Mouse (Mus musculus) lung, embryonic 16.5 days (tissue): Measurements from ENCODE around the gene Znrd1as. TPM values are rescaled to one million over a fixed set of nuclear protein-coding genes. Genes with fewer than 3 reads are reported as not detected.
"Not testable (repeated sequence)": the region's sequence is repeated elsewhere in the genome, so short reads cannot be mapped to it uniquely, and the experiment has no call there.

ENCODE experiments used
- ATAC-seq: fragments of 200-750 bp; cut with Nextera tagmentation; 2 replicates; pipeline ENCODE4 v1.8.0; 2017; ENCODE audit warnings: low read depth, mild to moderate bottlenecking, moderate library complexity
- H3K27ac ChIP-seq: fragments of 300-500 bp; sonication (generic); 2 replicates; pipeline ENCODE4 v1.5.1; 2014; ENCODE audit warnings: mild to moderate bottlenecking, control low read depth, low read length
- H3K27me3 ChIP-seq: fragments of 300-500 bp; sonication (generic); 2 replicates; pipeline ENCODE4 v1.6.1; 2014; ENCODE audit warnings: low read depth, low read length, mixed read lengths; ENCODE audit not compliant: control insufficient read depth, insufficient read depth
- H3K36me3 ChIP-seq: fragments of 300-500 bp; sonication (generic); 2 replicates; pipeline ENCODE4 v1.6.1; 2014; ENCODE audit warnings: low read length; ENCODE audit not compliant: control insufficient read depth, insufficient read depth
- H3K4me1 ChIP-seq: fragments of 300-500 bp; sonication (generic); replicated peaks from 2 replicates; pipeline ENCODE4 v1.6.1; 2014; ENCODE audit warnings: low read length, mixed read lengths; ENCODE audit not compliant: control insufficient read depth, insufficient read depth
- H3K4me2 ChIP-seq: fragments of 300-500 bp; sonication (generic); 2 replicates; pipeline ENCODE4 v1.6.1; 2014; ENCODE audit warnings: low read depth, low read length, control low read depth
- H3K4me3 ChIP-seq: fragments of 300-500 bp; sonication (generic); 2 replicates; pipeline ENCODE4 v1.5.1; 2014; ENCODE audit warnings: mild to moderate bottlenecking, low read length, control low read depth
- H3K9ac ChIP-seq: fragments of 300-500 bp; sonication (generic); 2 replicates; pipeline ENCODE4 v1.6.1; 2014; ENCODE audit warnings: low read length, control low read depth
- H3K9me3 ChIP-seq: fragments of 300-500 bp; sonication (generic); 2 replicates; pipeline ENCODE4 v1.6.1; 2016; ENCODE audit warnings: low read length; ENCODE audit not compliant: control insufficient read depth
- WGBS: fragments of 180-500 bp; shearing (Covaris S2); extraction: QIAGEN DNeasy Blood & Tissue Kit; methylation state at CpG from one replicate; pipeline ENCODE4 v1.1.7; 2014; 5-methylcytosine and 5-hydroxymethylcytosine counted together
- polyA plus RNA-seq: library from polyadenylated mRNA; unstranded; fragments of >200 nt; fragmentation: Nextera tagmentation; extraction: Ambion mirVana; gene quantifications from 2 replicates; pipeline ENCODE4 v1.2.1, GENCODE M21; 2015

Gene Znrd1as
- polyA plus RNA-seq, 1 experiment from 2014 or later, result 7.7 TPM

- no peaks in the 10 kb centered on the region for H3K9me3 ChIP-seq
- peak within 1 kb of the TSS; percentile 44 for H3K4me2 ChIP-seq
- H3K9ac ChIP-seq, result no peak within 1 kb of the TSS
- 26% methylated on average over 5 of the region's 5 CpGs for WGBS
- peaks cover 22% of the 10 kb centered on the region for H3K27me3 ChIP-seq
- ATAC-seq, result no peak
- H3K4me1 ChIP-seq, result no peaks in the 10 kb centered on the region
- H3K4me3 ChIP-seq, result peak within 1 kb of the TSS; percentile 25
- no peak within 1 kb of the TSS for H3K27ac ChIP-seq
- no peaks in the 10 kb centered on the region for H3K36me3 ChIP-seq
Measured at GRCm38 (mm10) chr17:36989437-36989836, 31.0 kb downstream of the Znrd1as start, which contains the start of gene H2-M5. H2-M5 (minus strand) TSS chr17:36989537.

GRCm38 (mm10) chr17:36990630-36991029 lies 32.2 kb downstream of the Znrd1as start:
- not testable (repeated sequence) for H3K4me1 ChIP-seq, ATAC-seq, H3K9me3 ChIP-seq, H3K4me3 ChIP-seq, H3K27ac ChIP-seq, H3K36me3 ChIP-seq, H3K9ac ChIP-seq, H3K4me2 ChIP-seq
- H3K27me3 ChIP-seq, result peaks cover 22% of the 10 kb centered on the region
- WGBS, result 88% methylated on average over 6 of the region's 6 CpGs

- Histone ChIP-seq H3K4me1 (no peaks in the 10 kb centered on the region), H3K4me2 (no peak overlapping the region), H3K4me3 (no peak overlapping the region), H3K27me3 (peaks cover 16% of the 10 kb centered on the region), H3K27ac (no peak overlapping the region), H3K9ac (no peak overlapping the region), H3K36me3 (no peaks in the 10 kb centered on the region), H3K9me3 (no peaks in the 10 kb centered on the region)
- no peak for ATAC-seq
- 52% methylated on average over 3 of the region's 3 CpGs for WGBS
Measured at GRCm38 (mm10) chr17:36992336-36993104, 34.1 kb downstream of the Znrd1as start.

GRCm38 (mm10) chr17:36993770-36994325 lies 35.5 kb downstream of the Znrd1as start:
- Histone ChIP-seq H3K27ac (no peak overlapping the region), H3K9ac (no peak overlapping the region), H3K4me1 (no peaks in the 10 kb centered on the region), H3K4me2 (no peak overlapping the region), H3K9me3 (no peaks in the 10 kb centered on the region), H3K36me3 (no peaks in the 10 kb centered on the region), H3K27me3 (peaks cover 7% of the 10 kb centered on the region), H3K4me3 (no peak overlapping the region)
- 0 out of 2 replicates have a peak, but pooled peaks have one; percentile 15 for ATAC-seq
- 85% methylated on average over 4 of the region's 4 CpGs for WGBS

- H3K4me1 ChIP-seq, result no peaks in the 10 kb centered on the region
- no peaks in the 10 kb centered on the region for H3K36me3 ChIP-seq
- H3K4me3 ChIP-seq, result no peak overlapping the region
- H3K9ac ChIP-seq, result no peak overlapping the region
- H3K4me2 ChIP-seq, result no peak overlapping the region
- WGBS, result 83% methylated on average over 2 of the region's 2 CpGs
- no peak for ATAC-seq
- H3K27me3 ChIP-seq, result peaks cover under 1% of the 10 kb centered on the region; the same call in 1 of the 2 replicates
- no peak overlapping the region for H3K27ac ChIP-seq
- no peaks in the 10 kb centered on the region for H3K9me3 ChIP-seq
Measured at GRCm38 (mm10) chr17:36994528-36994927, 36.1 kb downstream of the Znrd1as start.

GRCm38 (mm10) chr17:36995448-36995847 lies 37.1 kb downstream of the Znrd1as start:
- no peak for ATAC-seq
- Histone ChIP-seq H3K4me1 (no peaks in the 10 kb centered on the region), H3K4me2 (no peak overlapping the region), H3K9me3 (no peaks in the 10 kb centered on the region), H3K9ac (no peak overlapping the region), H3K4me3 (no peak overlapping the region), H3K27ac (no peak overlapping the region), H3K36me3 (no peaks in the 10 kb centered on the region), H3K27me3 (no peaks in the 10 kb centered on the region)
- WGBS, result 54% methylated on average over 3 of the region's 3 CpGs

GRCm38 (mm10) chr17:36997033-36997735 lies 38.8 kb downstream of the Znrd1as start:
- Histone ChIP-seq H3K27ac (no peak overlapping the region), H3K36me3 (no peaks in the 10 kb centered on the region), H3K9ac (no peak overlapping the region), H3K9me3 (no peaks in the 10 kb centered on the region), H3K4me3 (no peak overlapping the region), H3K4me1 (0 out of 2 replicates have a peak, but pooled peaks cover 2% of the 10 kb centered on the region), H3K4me2 (no peak overlapping the region), H3K27me3 (no peaks in the 10 kb centered on the region)
- ATAC-seq, result peak; percentile 53
- WGBS, result 27% methylated on average over 7 of the region's 7 CpGs

- no peak for ATAC-seq
- WGBS, result 54% methylated on average over 2 of the region's 2 CpGs
- Histone ChIP-seq H3K4me2 (no peak overlapping the region), H3K4me3 (no peak overlapping the region), H3K36me3 (no peaks in the 10 kb centered on the region), H3K9me3 (no peaks in the 10 kb centered on the region), H3K4me1 (peaks cover 4% of the 10 kb centered on the region; the same call in 1 of the 2 replicates), H3K27me3 (no peaks in the 10 kb centered on the region), H3K9ac (no peak overlapping the region), H3K27ac (no peak overlapping the region)
Measured at GRCm38 (mm10) chr17:36998477-36998876, 40.1 kb downstream of the Znrd1as start.

GRCm38 (mm10) chr17:37000863-37001262 lies 42.5 kb downstream of the Znrd1as start, which contains the start of gene Zfp57:
Zfp57 (plus strand) TSS chr17:37001163.
- Histone ChIP-seq H3K27ac (peak within 1 kb of the TSS; percentile 45; the same call in 1 of the 2 replicates), H3K4me3 (peak within 1 kb of the TSS; percentile 77; the same call in 1 of the 2 replicates), H3K4me2 (peak within 1 kb of the TSS; percentile 91; the same call in 1 of the 2 replicates), H3K9ac (no peak within 1 kb of the TSS), H3K9me3 (no peaks in the 10 kb centered on the region), H3K27me3 (no peaks in the 10 kb centered on the region), H3K4me1 (peaks cover 4% of the 10 kb centered on the region; the same call in 1 of the 2 replicates), H3K36me3 (peaks cover 2% of the 10 kb centered on the region; the same call in 1 of the 2 replicates)
- 87% methylated on average over 7 of the region's 7 CpGs for WGBS
- no peak for ATAC-seq
